Mouse (Mus musculus) limb, embryonic 13.5 days (tissue): ENCODE results near the gene Camta1. TPM values are rescaled to one million over a fixed set of nuclear protein-coding genes. Genes with fewer than 3 reads are reported as not detected.
A peak's percentile ranks its signal among the peaks of the same experiment; 100 is the strongest.

Experiments
- ATAC-seq: fragments of 200-750 bp; cut with Nextera tagmentation; 2 replicates; pipeline ENCODE4 v1.8.0; 2017; ENCODE audit warnings: low read depth, moderate number of reproducible peaks, moderate TSS enrichment; ENCODE audit not compliant: low FRiP score
- H3K27ac ChIP-seq: fragments of 300-500 bp; sonication (generic); 2 replicates; pipeline ENCODE4 v1.5.1; 2015; ENCODE audit warnings: inconsistent platforms, mild to moderate bottlenecking, moderate library complexity
- H3K27me3 ChIP-seq: fragments of 300-500 bp; sonication (generic); 2 replicates; pipeline ENCODE4 v1.6.1; 2015; ENCODE audit warnings: mild to moderate bottlenecking, inconsistent platforms
- H3K36me3 ChIP-seq: fragments of 300-500 bp; sonication (generic); 2 replicates; pipeline ENCODE4 v1.6.1; 2015; ENCODE audit warnings: inconsistent platforms, mild to moderate bottlenecking, moderate library complexity
- H3K4me1 ChIP-seq: fragments of 300-500 bp; sonication (generic); 2 replicates; pipeline ENCODE4 v1.6.1; 2015; ENCODE audit warnings: inconsistent platforms
- H3K4me2 ChIP-seq: fragments of 300-500 bp; sonication (generic); replicated peaks from 2 replicates; pipeline ENCODE4 v1.6.1; 2015; ENCODE audit warnings: inconsistent platforms, mild to moderate bottlenecking, moderate library complexity
- H3K4me3 ChIP-seq: fragments of 300-500 bp; sonication (generic); 2 replicates; pipeline ENCODE4 v1.5.1; 2015; ENCODE audit warnings: moderate library complexity, mild to moderate bottlenecking, inconsistent platforms
- H3K9ac ChIP-seq: fragments of 300-500 bp; sonication (generic); 2 replicates; pipeline ENCODE4 v1.6.1; 2015; ENCODE audit warnings: mild to moderate bottlenecking, inconsistent platforms
- H3K9me3 ChIP-seq: fragments of 300-500 bp; sonication (generic); 2 replicates; pipeline ENCODE4 v1.6.1; 2016; ENCODE audit warnings: inconsistent platforms
- WGBS: fragments of 180-500 bp; shearing (Covaris S2); methylation state at CpG from one replicate; pipeline ENCODE4 v1.1.7; 2015; 5-methylcytosine and 5-hydroxymethylcytosine counted together
- polyA plus RNA-seq: library from polyadenylated mRNA; unstranded; fragments of >200 nt; fragmentation: Nextera tagmentation; extraction: Ambion mirVana; gene quantifications from 2 replicates; pipeline ENCODE4 v1.2.1, GENCODE M21; 2015

Camta1 gene
- polyA plus RNA-seq, 1 experiment from 2014 or later: 93.5 TPM

DNA sequence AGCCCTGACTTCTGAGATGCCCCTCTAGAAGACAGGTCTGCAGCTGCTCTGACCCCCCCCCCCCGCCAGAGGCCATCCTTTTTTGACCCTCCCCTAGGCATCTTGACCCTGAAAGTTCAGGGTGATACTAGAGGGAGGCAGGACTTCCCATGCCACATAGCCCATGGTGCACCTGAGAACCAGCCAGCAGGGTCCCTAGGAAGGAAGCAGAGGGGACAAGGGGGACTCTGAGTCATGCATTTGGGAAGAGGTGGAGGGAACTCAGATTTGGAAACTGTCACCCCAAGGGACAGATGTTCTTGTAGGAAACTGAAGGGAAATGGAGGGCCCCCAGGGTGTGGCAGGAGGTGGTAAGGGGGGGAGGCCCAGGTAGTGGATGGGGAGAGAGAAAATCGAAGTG lies 723.1 kb downstream of the Camta1 start:
- Histone ChIP-seq H3K27me3 (peaks cover 34% of the 10 kb centered on the region), H3K4me3 (no peak overlapping the region), H3K27ac (no peak overlapping the region), H3K4me2 (no peak overlapping the region), H3K9ac (no peak overlapping the region), H3K36me3 (no peaks in the 10 kb centered on the region), H3K9me3 (no peaks in the 10 kb centered on the region), H3K4me1 (peaks cover 25% of the 10 kb centered on the region)
- ATAC-seq: no peak
- 16% methylated on average over 2 of the region's 2 CpGs for WGBS

DNA sequence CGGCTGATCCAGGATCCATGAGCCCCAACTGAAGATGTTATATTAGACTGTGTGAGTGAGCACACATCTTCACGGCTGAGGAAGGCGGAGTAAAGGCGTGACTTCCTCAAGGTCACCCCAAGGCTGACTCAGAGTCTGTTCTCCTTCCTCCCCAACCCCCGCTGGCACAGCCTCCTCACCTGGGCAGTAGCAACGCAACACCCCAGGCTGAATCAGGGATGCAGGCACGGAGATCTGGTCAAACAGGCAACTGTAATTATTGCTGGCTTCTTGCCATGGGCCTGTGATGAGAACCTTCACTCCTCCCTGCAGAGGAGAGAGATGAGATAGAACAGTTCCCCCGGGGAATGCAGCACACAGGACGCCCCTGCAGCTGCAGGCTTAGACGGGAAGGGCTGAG lies 723.5 kb downstream of the Camta1 start:
- Histone ChIP-seq H3K4me2 (no peak overlapping the region), H3K27me3 (peaks cover 34% of the 10 kb centered on the region), H3K36me3 (no peaks in the 10 kb centered on the region), H3K9me3 (no peaks in the 10 kb centered on the region), H3K9ac (no peak overlapping the region), H3K4me1 (peaks cover 25% of the 10 kb centered on the region), H3K27ac (no peak overlapping the region), H3K4me3 (no peak overlapping the region)
- WGBS: 18% methylated on average over 10 of the region's 10 CpGs
- no peak for ATAC-seq

DNA sequence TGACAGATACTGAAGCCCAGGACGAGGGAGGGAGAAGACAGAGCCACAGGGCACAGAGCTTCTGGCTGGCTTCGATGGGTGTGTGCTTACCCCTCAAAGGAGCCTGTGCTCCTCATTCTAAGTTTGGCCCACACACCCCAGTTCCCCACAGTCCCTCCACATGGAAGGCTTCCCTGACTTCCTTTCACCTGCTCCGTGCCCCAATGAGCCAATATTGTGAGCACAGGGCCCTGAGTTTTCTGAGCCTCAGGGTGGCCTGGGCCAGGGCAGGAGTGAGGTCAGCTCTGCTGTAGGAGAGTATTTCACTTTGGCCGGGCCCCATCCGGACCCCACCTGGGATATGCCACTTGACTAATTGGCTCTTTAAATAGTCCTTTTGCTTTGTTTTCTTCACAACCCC lies 724.0 kb downstream of the Camta1 start:
- Histone ChIP-seq H3K9ac (no peak overlapping the region), H3K4me1 (peaks cover 25% of the 10 kb centered on the region), H3K4me2 (no peak overlapping the region), H3K27ac (no peak overlapping the region), H3K27me3 (peaks cover 34% of the 10 kb centered on the region), H3K9me3 (no peaks in the 10 kb centered on the region), H3K4me3 (no peak overlapping the region), H3K36me3 (no peaks in the 10 kb centered on the region)
- 45% methylated on average over 5 of the region's 5 CpGs for WGBS
- ATAC-seq: no peak

- ATAC-seq: no peak
- peaks cover 23% of the 10 kb centered on the region for H3K4me1 ChIP-seq
- H3K9me3 ChIP-seq: no peaks in the 10 kb centered on the region
- H3K4me3 ChIP-seq: no peak overlapping the region
- no peak overlapping the region for H3K4me2 ChIP-seq
- no peaks in the 10 kb centered on the region for H3K36me3 ChIP-seq
- 81% methylated on average over 8 of the region's 8 CpGs for WGBS
- H3K27ac ChIP-seq: no peak overlapping the region
- H3K27me3 ChIP-seq: peaks cover 24% of the 10 kb centered on the region
- no peak overlapping the region for H3K9ac ChIP-seq
Measured at GRCm38 (mm10) chr4:151135491-151135890, 726.2 kb downstream of the Camta1 start.

DNA sequence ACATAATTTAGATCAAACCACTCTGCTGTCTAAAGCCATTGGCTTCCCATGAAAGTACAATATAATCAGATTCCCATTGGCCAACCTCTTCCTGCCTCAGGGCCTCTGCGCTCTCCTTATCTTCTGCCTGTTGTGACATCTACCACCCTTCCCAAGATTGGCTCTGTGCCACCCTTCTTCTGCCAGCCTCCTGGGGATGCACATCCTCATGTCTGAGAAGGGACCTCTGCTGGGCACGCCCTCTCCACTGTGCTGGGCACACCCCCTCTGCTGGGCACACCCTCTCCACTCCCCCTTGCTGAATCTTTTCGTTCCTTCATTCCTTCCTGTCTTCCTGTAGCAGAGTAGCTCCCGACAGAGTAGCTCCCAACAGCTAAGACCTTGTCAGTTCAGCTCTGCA lies 727.9 kb downstream of the Camta1 start:
- H3K4me1 ChIP-seq: peaks cover 23% of the 10 kb centered on the region
- H3K4me3 ChIP-seq: no peak overlapping the region
- no peak overlapping the region for H3K9ac ChIP-seq
- ATAC-seq: no peak
- H3K36me3 ChIP-seq: no peaks in the 10 kb centered on the region
- 65% methylated on average over 4 of the region's 4 CpGs for WGBS
- H3K27ac ChIP-seq: no peak overlapping the region
- no peaks in the 10 kb centered on the region for H3K9me3 ChIP-seq
- H3K4me2 ChIP-seq: no peak overlapping the region
- H3K27me3 ChIP-seq: peaks cover 7% of the 10 kb centered on the region; the same call in 1 of the 2 replicates

DNA sequence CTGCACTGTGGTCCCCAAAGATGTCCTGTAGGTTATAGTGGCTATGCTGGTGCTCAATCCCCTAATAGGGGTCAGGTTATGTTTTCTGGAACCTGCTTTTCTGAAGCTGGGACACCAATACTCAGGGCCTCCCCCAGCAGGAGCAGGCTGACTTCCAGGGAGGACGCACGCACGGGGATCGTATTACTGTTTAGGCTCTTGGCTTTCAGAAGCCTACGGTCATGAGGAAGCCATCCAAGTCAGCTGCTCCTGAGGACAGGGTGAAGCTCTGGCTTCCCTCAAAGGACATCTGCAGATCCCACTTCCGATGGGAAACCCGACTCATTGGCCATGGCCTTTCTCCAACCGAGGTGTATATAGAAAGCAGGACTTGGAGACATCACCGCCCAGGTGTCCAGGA lies 729.2 kb downstream of the Camta1 start:
- no peaks in the 10 kb centered on the region for H3K9me3 ChIP-seq
- no peak for ATAC-seq
- WGBS: 53% methylated on average over 9 of the region's 9 CpGs
- H3K4me3 ChIP-seq: no peak overlapping the region
- peaks cover 26% of the 10 kb centered on the region for H3K4me1 ChIP-seq
- no peak overlapping the region; the same call in 1 of the 2 replicates for H3K27ac ChIP-seq
- no peaks in the 10 kb centered on the region for H3K36me3 ChIP-seq
- no peaks in the 10 kb centered on the region for H3K27me3 ChIP-seq
- H3K9ac ChIP-seq: no peak overlapping the region
- no peak overlapping the region for H3K4me2 ChIP-seq

- ATAC-seq: no peak
- no peaks in the 10 kb centered on the region for H3K9me3 ChIP-seq
- H3K4me3 ChIP-seq: no peak overlapping the region
- H3K4me1 ChIP-seq: peaks cover 30% of the 10 kb centered on the region
- WGBS: 69% methylated on average over 9 of the region's 9 CpGs
- no peaks in the 10 kb centered on the region for H3K36me3 ChIP-seq
- no peak overlapping the region for H3K4me2 ChIP-seq
- no peak overlapping the region for H3K27ac ChIP-seq
- H3K9ac ChIP-seq: no peak overlapping the region
- H3K27me3 ChIP-seq: no peaks in the 10 kb centered on the region
Measured at GRCm38 (mm10) chr4:151130756-151131490, 730.8 kb downstream of the Camta1 start.

GRCm38 (mm10) chr4:151129725-151130557 lies 731.7 kb downstream of the Camta1 start:
- peaks cover 3% of the 10 kb centered on the region; the same call in 1 of the 2 replicates for H3K36me3 ChIP-seq
- H3K9me3 ChIP-seq: no peaks in the 10 kb centered on the region
- no peak for ATAC-seq
- peak overlapping the region; percentile 67 for H3K4me3 ChIP-seq
- H3K27me3 ChIP-seq: no peaks in the 10 kb centered on the region
- peak overlapping the region; percentile 73 for H3K4me2 ChIP-seq
- WGBS: 66% methylated on average over 16 of the region's 16 CpGs
- H3K4me1 ChIP-seq: peaks cover 30% of the 10 kb centered on the region
- peak overlapping the region; percentile 93 for H3K27ac ChIP-seq
- H3K9ac ChIP-seq: peak overlapping the region; percentile 93

- Histone ChIP-seq H3K27me3 (no peaks in the 10 kb centered on the region), H3K4me2 (peak overlapping the region; percentile 73), H3K4me1 (peaks cover 30% of the 10 kb centered on the region), H3K9ac (peak overlapping the region; percentile 93), H3K36me3 (peaks cover 3% of the 10 kb centered on the region; the same call in 1 of the 2 replicates), H3K9me3 (no peaks in the 10 kb centered on the region), H3K27ac (peak overlapping the region; percentile 93), H3K4me3 (peak overlapping the region; percentile 67)
- peak; percentile 77 for ATAC-seq
- under 1% methylated on average over 69 of the region's 69 CpGs for WGBS
Measured at GRCm38 (mm10) chr4:151128641-151129541, 732.8 kb downstream of the Camta1 start.

DNA sequence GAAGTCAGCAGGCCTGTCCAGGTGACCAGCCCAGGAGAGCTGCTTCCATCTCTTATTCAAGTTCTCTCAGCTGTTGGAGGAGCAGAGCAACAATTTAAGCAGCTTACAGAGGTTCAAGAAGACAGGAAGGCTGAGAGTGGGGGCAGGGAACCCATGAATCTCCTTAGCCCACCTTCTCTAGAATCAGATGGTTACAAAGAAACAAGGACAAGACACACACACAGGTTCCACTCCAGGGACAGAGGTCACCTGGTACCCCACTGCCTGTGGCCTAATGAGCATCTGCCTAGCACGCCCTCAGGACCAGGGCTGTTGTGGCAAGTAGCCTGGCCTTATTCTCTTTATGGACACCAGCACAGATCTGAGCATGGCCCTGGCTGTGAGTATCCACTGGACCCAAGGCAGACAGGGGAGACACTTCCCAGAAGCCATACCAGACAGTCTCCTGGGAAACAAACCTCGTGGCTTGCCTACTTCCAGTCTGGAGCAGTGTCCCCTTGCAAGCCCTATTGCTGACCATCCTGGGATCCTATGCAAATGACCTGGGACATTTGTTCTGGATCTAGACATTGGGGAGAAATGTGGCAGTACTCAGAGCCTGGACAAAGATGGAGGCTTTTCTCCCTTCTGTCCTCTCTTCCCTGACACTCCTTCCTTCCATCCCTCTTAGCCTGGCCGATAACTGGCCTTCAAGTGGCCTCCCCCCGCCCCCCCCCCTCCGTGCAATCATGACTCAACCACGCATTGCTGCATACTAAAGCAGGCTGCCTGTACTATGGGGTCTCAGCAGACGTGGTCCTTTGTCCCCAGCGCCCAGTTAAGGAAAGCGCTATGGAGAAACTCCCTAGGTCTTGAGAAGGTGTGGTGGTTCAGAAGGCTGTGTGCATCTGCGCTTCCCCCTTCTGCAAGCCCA lies 733.8 kb downstream of the Camta1 start:
- H3K36me3 ChIP-seq: peaks cover 3% of the 10 kb centered on the region; the same call in 1 of the 2 replicates
- H3K4me1 ChIP-seq: peaks cover 30% of the 10 kb centered on the region
- no peaks in the 10 kb centered on the region for H3K27me3 ChIP-seq
- peak overlapping the region; percentile 67 for H3K4me3 ChIP-seq
- peak overlapping the region; percentile 93 for H3K27ac ChIP-seq
- 9% methylated on average over 9 of the region's 10 CpGs for WGBS
- peak; percentile 33 for ATAC-seq
- peak overlapping the region; percentile 73 for H3K4me2 ChIP-seq
- peak overlapping the region; percentile 93 for H3K9ac ChIP-seq
- no peaks in the 10 kb centered on the region for H3K9me3 ChIP-seq

DNA sequence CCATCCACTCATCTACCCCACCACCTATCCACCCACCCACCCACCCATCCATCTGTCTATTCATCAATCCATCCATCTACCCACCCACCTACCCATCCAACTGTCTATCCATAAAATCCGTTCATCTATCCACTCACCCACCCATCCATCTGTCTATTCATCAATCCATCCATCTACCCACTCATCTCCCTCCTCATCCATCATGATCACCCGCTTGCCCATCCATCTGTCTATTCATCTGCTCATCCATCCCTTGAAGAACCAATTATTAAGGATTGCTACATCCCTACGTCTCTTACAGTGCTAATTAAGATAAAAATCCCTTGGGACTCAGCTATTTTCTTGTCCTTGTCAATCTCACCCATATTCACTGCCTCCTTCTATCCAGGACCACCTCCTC lies 742.8 kb downstream of the Camta1 start:
- ATAC-seq: no peak
- no peaks in the 10 kb centered on the region for H3K27me3 ChIP-seq
- H3K27ac ChIP-seq: no peak overlapping the region
- H3K9me3 ChIP-seq: no peaks in the 10 kb centered on the region
- 91% methylated on average over 3 of the region's 3 CpGs for WGBS
- H3K4me3 ChIP-seq: no peak overlapping the region
- no peak overlapping the region for H3K4me2 ChIP-seq
- no peaks in the 10 kb centered on the region for H3K4me1 ChIP-seq
- H3K36me3 ChIP-seq: 0 out of 2 replicates have a peak, but pooled peaks cover 9% of the 10 kb centered on the region
- H3K9ac ChIP-seq: no peak overlapping the region
